Mouse (Mus musculus): ENCODE data around the gene Mpeg1.

Mpeg1 gene

DNA sequence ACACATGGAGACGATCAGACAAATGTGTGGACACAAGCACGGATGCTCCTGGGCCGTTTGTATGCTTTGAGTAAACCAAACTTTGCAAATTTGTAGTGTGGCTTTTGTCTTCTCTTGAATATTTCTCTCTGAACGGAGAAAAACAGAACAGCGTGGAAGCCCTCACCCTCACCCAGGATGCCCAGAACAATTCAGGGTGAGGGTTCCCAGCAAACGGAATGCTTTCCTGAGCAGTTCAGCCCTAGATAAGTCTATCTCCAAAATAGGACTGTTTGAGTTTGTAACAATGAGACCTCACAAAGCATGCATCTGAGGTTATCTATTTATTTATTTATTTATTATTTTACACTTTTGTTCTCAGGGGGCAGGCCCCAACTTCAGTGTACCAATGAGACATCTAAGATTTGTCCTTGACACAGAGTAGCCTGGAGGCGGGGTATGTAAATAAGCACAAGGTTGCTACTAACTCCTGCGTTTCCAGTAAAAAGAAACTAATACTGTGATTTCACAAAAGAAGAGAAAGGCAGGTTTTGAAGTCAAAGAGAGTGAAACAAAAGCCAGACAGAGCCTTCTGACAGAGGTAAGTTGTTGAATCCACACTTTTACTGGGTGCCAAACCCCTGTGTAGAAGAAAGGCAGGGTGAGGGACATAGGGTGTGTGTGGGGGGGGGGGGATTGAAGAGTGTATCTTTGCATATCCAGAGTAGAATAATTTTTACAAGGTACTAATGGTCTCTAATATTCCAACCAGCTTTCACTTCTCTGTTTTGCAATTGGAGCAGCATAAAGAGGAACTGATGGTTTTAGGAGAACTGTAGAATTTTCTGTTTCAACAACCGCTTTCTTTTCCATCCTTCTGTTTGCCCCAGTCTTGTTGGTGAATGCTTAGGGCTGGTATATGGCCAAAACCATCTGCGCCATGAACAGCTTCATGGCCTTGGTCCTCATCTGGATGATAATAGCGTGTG lies at the start of gene Mpeg1:
Gene Mpeg1, plus strand, starts transcription at position 498 of the 968 bp plus-strand sequence.
- no peak for DNase-seq (ENCODE audit: low spot score)

GRCm38 (mm10) chr19:12413737-12414136 lies 46.8 kb upstream of the Mpeg1 start:
- no peak for DNase-seq (ENCODE audit: low spot score)

- DNase-seq (ENCODE audit: low spot score) = no peak
These were observed 43.2 kb upstream of the Mpeg1 start, which contains the start of gene Olfr1441 for GRCm38 (mm10) chr19:12417361-12417760. Gene Olfr1441, plus strand, starts transcription at chr19:12417433.

GRCm38 (mm10) chr19:12418312-12418711 lies 42.3 kb upstream of the Mpeg1 start:
- no peak for DNase-seq (ENCODE audit: low spot score)

DNA sequence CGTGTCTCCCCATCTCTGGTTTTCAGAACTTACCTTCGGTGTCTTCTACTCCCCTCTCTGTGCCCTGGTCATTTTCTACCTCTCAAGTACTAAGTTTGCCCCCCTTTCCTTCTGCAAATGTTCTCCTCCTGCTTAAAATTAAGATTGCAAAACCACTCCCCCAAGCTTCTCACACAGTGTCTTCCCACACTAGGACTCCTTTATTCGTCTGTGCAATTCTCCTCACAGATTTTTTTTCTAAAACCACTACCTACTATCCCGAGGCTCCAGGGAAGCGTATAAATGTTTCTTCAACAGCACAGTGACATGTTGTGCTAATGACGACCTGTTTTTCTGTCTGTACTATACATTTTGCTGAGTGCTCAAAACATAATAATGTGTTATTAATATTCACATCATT lies 40.0 kb upstream of the Mpeg1 start:
- DNase-seq (ENCODE audit: low spot score) = no peak

DNA sequence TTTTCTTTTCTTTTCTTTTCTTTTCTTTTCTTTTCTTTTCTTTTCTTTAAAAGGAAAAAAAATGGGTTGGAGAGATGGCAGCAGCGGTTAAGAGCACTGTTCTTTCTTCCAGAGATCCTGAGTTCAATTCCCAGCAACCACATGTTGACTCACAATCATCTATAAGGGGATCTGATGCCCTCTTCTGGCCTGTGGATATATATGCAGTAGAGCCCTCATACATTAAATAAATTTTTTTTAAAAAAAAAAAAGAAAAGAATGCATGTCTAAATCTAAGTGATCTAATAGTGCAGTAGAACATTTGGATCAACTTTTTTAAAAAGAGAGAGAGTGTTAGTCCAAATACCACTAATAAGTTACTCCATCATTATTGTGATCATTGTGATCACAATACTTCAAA lies 38.9 kb upstream of the Mpeg1 start:
- DNase-seq (ENCODE audit: low spot score) = no peak

DNA sequence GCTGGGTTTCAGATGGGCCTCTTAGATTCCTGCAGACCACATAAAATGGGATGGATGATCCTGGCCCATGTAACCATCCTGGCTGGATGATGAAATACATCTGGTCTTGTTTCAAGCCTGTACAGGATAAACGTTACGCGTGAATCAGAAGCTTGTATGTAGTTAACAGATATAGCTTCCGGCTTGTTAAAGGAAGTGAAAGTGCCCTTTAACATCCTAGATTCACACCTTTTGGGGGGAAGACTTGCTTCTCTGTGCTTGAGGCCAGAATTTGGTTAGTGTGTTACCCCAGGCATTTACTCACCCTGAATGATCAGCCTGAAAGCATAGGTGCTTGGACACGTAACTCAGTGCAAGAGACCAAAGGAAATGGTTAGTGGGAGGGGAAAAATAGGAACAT lies 33.5 kb upstream of the Mpeg1 start:
- no peak for DNase-seq (ENCODE audit: low spot score)

DNA sequence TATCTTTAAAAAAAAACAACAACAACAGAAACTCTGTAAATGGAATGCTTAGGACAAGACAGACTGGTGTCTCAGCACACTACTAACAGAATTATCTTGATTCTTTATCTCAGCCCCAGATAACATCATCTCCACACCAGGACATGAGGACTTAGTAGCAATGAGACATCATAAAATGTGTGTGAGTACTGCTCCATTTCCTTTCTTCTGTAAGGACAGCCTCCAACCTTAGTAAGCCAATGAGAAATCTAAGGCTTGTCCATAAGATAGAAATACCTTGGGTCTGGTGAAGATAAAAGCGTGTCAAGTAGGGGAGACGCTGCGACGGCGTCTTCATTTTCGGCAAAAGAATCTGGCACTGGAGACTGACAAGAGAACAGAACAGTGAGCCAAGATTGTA lies 33.0 kb upstream of the Mpeg1 start, which contains the start of gene Pfpl:
Gene Pfpl, plus strand, starts transcription at position 301 of the 400 bp plus-strand sequence.
- no peak for DNase-seq (ENCODE audit: low spot score)

GRCm38 (mm10) chr19:12433033-12433432 lies 27.5 kb upstream of the Mpeg1 start:
- DNase-seq (ENCODE audit: low spot score) = peak; percentile 19

GRCm38 (mm10) chr19:12435011-12435416 lies 25.6 kb upstream of the Mpeg1 start:
- no peak for DNase-seq (ENCODE audit: low spot score)

DNA sequence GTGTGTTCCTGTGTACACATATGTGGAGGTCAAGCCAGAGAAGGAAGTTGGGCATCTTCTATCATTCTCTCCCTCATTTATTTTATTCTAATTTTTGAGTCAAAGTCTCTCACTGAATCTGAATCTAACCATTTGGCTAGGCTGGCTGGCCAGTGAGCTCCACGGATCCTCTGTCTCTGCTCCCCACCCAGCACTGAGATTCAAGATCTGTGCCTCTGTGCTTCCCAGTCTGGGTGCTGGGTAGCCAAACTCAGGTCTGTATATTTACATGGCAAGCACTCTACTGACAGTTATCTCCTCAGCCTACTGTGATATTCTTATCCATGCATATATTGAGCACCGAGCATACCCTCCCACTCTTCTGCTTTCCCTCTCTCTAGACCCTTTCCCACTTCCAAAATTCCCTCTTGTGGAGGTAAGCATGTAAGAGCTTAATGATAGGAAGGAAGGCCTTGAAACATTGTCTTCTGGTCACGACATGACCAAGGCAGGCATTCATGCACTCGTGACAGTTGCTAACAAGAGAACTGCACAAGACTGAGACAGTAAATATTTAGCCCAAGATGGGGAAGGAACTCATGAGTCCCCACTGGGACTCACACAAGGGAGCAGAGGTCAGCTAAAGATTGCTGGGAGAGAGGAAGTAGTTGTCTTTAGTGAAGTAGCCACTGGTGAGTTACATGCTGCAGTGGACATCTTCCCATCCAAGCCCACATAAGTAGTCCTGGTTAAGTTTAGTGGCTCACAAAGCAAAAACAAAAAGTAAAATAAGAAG lies 24.6 kb upstream of the Mpeg1 start:
- no peak for DNase-seq (ENCODE audit: low spot score)

- DNase-seq (ENCODE audit: low spot score) = no peak
These were observed 21.0 kb upstream of the Mpeg1 start for GRCm38 (mm10) chr19:12439581-12439980.

DNA sequence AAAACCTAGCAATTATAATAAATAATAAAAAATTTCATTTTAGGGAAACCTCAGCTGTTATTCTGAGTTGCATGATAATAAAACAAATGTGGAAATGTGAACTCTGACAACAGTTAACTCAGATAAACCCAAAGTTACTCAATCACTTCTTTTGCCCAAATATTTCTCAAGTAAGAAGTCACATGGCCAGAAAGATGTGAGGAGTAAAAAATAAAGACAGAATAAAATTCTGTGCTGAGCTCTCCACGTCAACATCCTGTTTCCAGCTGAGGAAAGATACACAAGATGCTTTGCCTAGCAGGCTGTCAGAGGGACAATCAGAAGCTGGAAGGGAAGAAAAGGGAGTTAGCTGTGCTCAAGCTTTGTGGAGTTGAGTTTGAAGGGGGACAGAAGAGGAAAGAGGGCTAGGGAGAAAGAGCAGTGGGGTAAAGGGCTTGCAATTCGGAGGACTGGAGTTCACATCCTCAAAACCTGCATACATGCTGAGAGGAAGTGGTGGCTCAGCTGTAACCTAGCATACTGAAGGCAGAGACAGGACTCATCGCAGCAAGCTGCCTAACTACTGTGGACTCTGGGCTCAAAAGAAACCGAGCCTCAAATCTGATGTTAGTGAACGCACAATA lies 20.4 kb upstream of the Mpeg1 start:
- no peak for DNase-seq (ENCODE audit: low spot score)

- DNase-seq (ENCODE audit: low spot score) = peak; percentile 56
These were observed 18.0 kb upstream of the Mpeg1 start for GRCm38 (mm10) chr19:12442560-12442959.

GRCm38 (mm10) chr19:12445014-12445413 lies 15.6 kb upstream of the Mpeg1 start:
- no peak for DNase-seq (ENCODE audit: low spot score)

GRCm38 (mm10) chr19:12457401-12458066 lies 3.0 kb upstream of the Mpeg1 start:
- DNase-seq (ENCODE audit: low spot score) = no peak

GRCm38 (mm10) chr19:12459516-12459915 lies 1.1 kb upstream of the Mpeg1 start:
- DNase-seq (ENCODE audit: low spot score) = no peak

DNA sequence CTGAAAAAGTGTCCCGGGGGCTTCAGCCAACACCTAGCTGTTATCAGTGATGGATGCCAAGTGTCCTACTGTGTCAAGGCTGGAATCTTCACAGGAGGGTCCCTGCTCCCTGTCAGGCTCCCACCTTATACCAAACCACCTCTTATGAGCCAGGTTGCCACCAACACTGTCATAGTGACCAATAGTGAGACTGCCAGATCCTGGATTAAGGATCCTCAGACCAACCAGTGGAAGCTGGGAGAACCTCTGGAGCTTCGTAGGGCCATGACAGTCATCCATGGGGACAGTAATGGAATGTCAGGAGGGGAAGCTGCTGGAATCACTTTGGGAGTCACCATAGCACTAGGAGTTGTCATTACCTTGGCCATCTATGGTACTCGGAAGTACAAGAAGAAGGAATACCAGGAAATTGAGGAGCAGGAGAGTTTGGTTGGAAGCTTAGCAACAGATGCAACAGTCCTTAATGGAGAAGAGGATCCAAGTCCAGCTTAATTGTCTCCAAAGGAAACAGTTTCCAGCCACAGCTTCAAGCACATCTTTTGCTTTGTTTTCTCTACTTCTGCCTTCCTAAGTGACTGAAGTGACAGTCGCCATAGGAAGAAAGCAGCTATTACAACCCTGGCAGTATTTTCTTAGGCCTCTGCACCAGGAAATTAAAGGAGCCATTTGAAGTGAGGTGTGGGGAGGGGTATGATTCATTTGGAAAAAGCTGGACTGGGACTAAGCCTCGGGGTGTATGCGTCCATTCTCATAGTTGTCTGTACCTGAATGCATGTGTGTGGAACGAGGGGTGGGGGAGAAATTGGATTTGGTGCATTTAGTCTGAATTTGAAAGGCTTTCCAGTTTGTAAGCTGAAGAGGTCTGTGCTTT lies 2.5 kb downstream of the Mpeg1 start:
- no peak for DNase-seq (ENCODE audit: low spot score)

- DNase-seq (ENCODE audit: low spot score) = no peak
These were observed 3.1 kb downstream of the Mpeg1 start for GRCm38 (mm10) chr19:12463722-12464035.

- DNase-seq (ENCODE audit: low spot score) = no peak
These were observed 3.5 kb downstream of the Mpeg1 start for GRCm38 (mm10) chr19:12464127-12464526.

- DNase-seq (ENCODE audit: low spot score) = no peak
These were observed 4.1 kb downstream of the Mpeg1 start for GRCm38 (mm10) chr19:12464674-12465073.
